Mouse (Mus musculus) MEL (cell line): ENCODE results near the gene Akr1b7. TPM values are rescaled to one million over a fixed set of nuclear protein-coding genes. Genes with fewer than 3 reads are reported as not detected.

ENCODE experiments used
- DNase-seq: peaks from one replicate; pipeline ENCODE4 v3.0.0; 2011; ENCODE audit warnings: low read depth, low spot score
- H3K27ac ChIP-seq: 2 replicates; pipeline ENCODE4 v1.5.1; 2012; ENCODE audit warnings: low read depth, mild to moderate bottlenecking, control low read depth, low read length, moderate library complexity; ENCODE audit not compliant: control insufficient read depth
- H3K27me3 ChIP-seq, 2 experiments: fragments of 150-350 bp in 1 of 2; sonication (generic) in 1 of 2; 2 replicates each; pipeline ENCODE4 v1.6.1; 2012; ENCODE audit warnings: low read length in 2 of 2, mild to moderate bottlenecking in 2 of 2, improper control_type of control experiment in 1 of 2, moderate library complexity in 1 of 2; ENCODE audit not compliant: insufficient read depth in 2 of 2, control insufficient read depth in 1 of 2
- H3K36me3 ChIP-seq, 2 experiments: 2 replicates each; pipeline ENCODE4 v1.6.1; 2012 to 2014; ENCODE audit warnings: low read length in 2 of 2, improper control_type of control experiment in 1 of 2, inconsistent platforms in 1 of 2, mild to moderate bottlenecking in 1 of 2; ENCODE audit not compliant: insufficient read depth in 2 of 2, control insufficient read depth in 1 of 2
- H3K4me1 ChIP-seq, 2 experiments: fragments of 150-350 bp in 1 of 2; sonication (generic) in 1 of 2; 2 replicates each; pipeline ENCODE4 v1.6.1; 2012; ENCODE audit warnings: low read length in 2 of 2, improper control_type of control experiment in 1 of 2, mild to moderate bottlenecking in 1 of 2; ENCODE audit not compliant: insufficient read depth in 2 of 2, control insufficient read depth in 1 of 2
- H3K4me3 ChIP-seq, 2 experiments: fragments of 150-350 bp in 1 of 2; sonication (generic) in 1 of 2; 2 replicates each; pipeline ENCODE4 v1.5.1; 2012; ENCODE audit warnings: low read depth in 2 of 2, low read length in 2 of 2, mild to moderate bottlenecking in 2 of 2, moderate library complexity in 2 of 2, control low read depth in 1 of 2, improper control_type of control experiment in 1 of 2; ENCODE audit not compliant: control insufficient read depth in 1 of 2, insufficient read depth in 1 of 2
- H3K79me2 ChIP-seq: 2 replicates; pipeline ENCODE4 v1.6.1; 2012; ENCODE audit warnings: mild to moderate bottlenecking, low read length, moderate library complexity; ENCODE audit not compliant: control insufficient read depth, poor library complexity, insufficient read depth
- H3K9ac ChIP-seq: 2 replicates; pipeline ENCODE4 v1.6.1; 2012; ENCODE audit warnings: low read depth, mild to moderate bottlenecking, control low read depth, low read length, moderate library complexity; ENCODE audit not compliant: control insufficient read depth, poor library complexity, severe bottlenecking
- H3K9me3 ChIP-seq: fragments of 150-350 bp; sonication (generic); replicated peaks from 2 replicates; pipeline ENCODE4 v1.6.1; 2012; ENCODE audit warnings: mild to moderate bottlenecking, low read length, improper control_type of control experiment, moderate library complexity; ENCODE audit not compliant: insufficient read depth
- CHD1 ChIP-seq: IDR thresholded peaks from 2 replicates; pipeline ENCODE4 v1.6.1; 2012; ENCODE audit warnings: low read depth, mild to moderate bottlenecking, inconsistent platforms, low read length, improper control_type of control experiment
- CHD2 ChIP-seq: IDR thresholded peaks from 2 replicates; pipeline ENCODE4 v1.6.1; 2011; ENCODE audit warnings: low read length, improper control_type of control experiment
- E2F4 ChIP-seq: IDR thresholded peaks from 2 replicates; pipeline ENCODE4 v1.6.1; 2011; ENCODE audit warnings: low read depth, low read length, improper control_type of control experiment, borderline replicate concordance
- ELF1 ChIP-seq: IDR thresholded peaks from 2 replicates; pipeline ENCODE4 v1.6.1; 2014; ENCODE audit warnings: low read depth, mild to moderate bottlenecking, inconsistent platforms, low read length, improper control_type of control experiment, moderate library complexity
- EP300 ChIP-seq, 2 experiments: IDR thresholded peaks; 2 replicates each; pipeline ENCODE4 v1.6.1; 2011; ENCODE audit warnings: improper control_type of control experiment in 2 of 2, low read length in 2 of 2, low read depth in 1 of 2, mild to moderate bottlenecking in 1 of 2
- ETS1 ChIP-seq: IDR thresholded peaks from 2 replicates; pipeline ENCODE4 v1.6.1; 2012; ENCODE audit warnings: low read depth, mild to moderate bottlenecking, inconsistent platforms, low read length, improper control_type of control experiment, moderate library complexity
- GATA1 ChIP-seq: IDR thresholded peaks from 2 replicates; pipeline ENCODE4 v1.6.1; 2011; ENCODE audit warnings: low read depth, low read length, improper control_type of control experiment
- HCFC1 ChIP-seq: IDR thresholded peaks from 2 replicates; pipeline ENCODE4 v1.6.1; 2012; ENCODE audit warnings: low read depth, mild to moderate bottlenecking, inconsistent platforms, low read length, improper control_type of control experiment, moderate library complexity
- JUND ChIP-seq: IDR thresholded peaks from 2 replicates; pipeline ENCODE4 v1.6.1; 2011; ENCODE audit warnings: low read depth, mild to moderate bottlenecking, improper control_type of control experiment, low read length
- KAT2A ChIP-seq: conservative IDR thresholded peaks from 2 replicates; pipeline ENCODE4 v1.6.1; 2012; ENCODE audit warnings: low read depth, low read length, improper control_type of control experiment, inconsistent platforms
- MAX ChIP-seq: IDR thresholded peaks from 2 replicates; pipeline ENCODE4 v1.6.1; 2011; ENCODE audit warnings: low read length, improper control_type of control experiment
- MAZ ChIP-seq: IDR thresholded peaks from 2 replicates; pipeline ENCODE4 v1.6.1; 2012; ENCODE audit warnings: low read depth, mild to moderate bottlenecking, inconsistent platforms, low read length, improper control_type of control experiment
- MEF2A ChIP-seq: IDR thresholded peaks from 2 replicates; pipeline ENCODE4 v1.6.1; 2014; ENCODE audit warnings: low read depth, mild to moderate bottlenecking, inconsistent platforms, low read length, improper control_type of control experiment; ENCODE audit not compliant: poor library complexity, insufficient replicate concordance, severe bottlenecking; ENCODE audit errors: extremely low read depth
- MXI1 ChIP-seq: IDR thresholded peaks from 2 replicates; pipeline ENCODE4 v1.6.1; 2011; ENCODE audit warnings: mild to moderate bottlenecking, low read depth, low read length, improper control_type of control experiment
- NELFE ChIP-seq: IDR thresholded peaks from 2 replicates; pipeline ENCODE4 v1.6.1; 2011; ENCODE audit warnings: low read depth, low read length, improper control_type of control experiment
- POLR2A ChIP-seq, 2 experiments: IDR thresholded peaks; 2 replicates each; pipeline ENCODE4 v1.6.1; 2011 to 2012; ENCODE audit warnings: low read length in 2 of 2, mild to moderate bottlenecking in 2 of 2, control low read depth in 1 of 2, improper control_type of control experiment in 1 of 2, low read depth in 1 of 2, moderate library complexity in 1 of 2; ENCODE audit not compliant: control insufficient read depth in 1 of 2, insufficient read depth in 1 of 2, poor library complexity in 1 of 2
- POLR2AphosphoS5 ChIP-seq: IDR thresholded peaks from 2 replicates; pipeline ENCODE4 v1.6.1; 2012; ENCODE audit warnings: low read depth, borderline replicate concordance, mild to moderate bottlenecking, inconsistent platforms, low read length, moderate library complexity, mixed read lengths
- RAD21 ChIP-seq: IDR thresholded peaks from 2 replicates; pipeline ENCODE4 v1.6.1; 2011; ENCODE audit warnings: mild to moderate bottlenecking, low read depth, low read length, improper control_type of control experiment
- SIN3A ChIP-seq: IDR thresholded peaks from 2 replicates; pipeline ENCODE4 v1.6.1; 2012; ENCODE audit warnings: low read length, improper control_type of control experiment, inconsistent platforms
- SMC3 ChIP-seq: IDR thresholded peaks from 2 replicates; pipeline ENCODE4 v1.6.1; 2011; ENCODE audit warnings: low read depth, low read length, improper control_type of control experiment
- TAL1 ChIP-seq: IDR thresholded peaks from 2 replicates; pipeline ENCODE4 v1.6.1; 2012; ENCODE audit warnings: mild to moderate bottlenecking, inconsistent platforms, low read length, moderate library complexity, mixed read lengths
- polyA plus RNA-seq, 2 experiments: library from polyadenylated mRNA; stranded (reverse) in 1 of 2; unstranded in 1 of 2; fragments of >175 nt in 1 of 2; fragments of >200 nt in 1 of 2; gene quantifications; 2 replicates each; pipeline versions ENCODE4 v1.2.1 to v1.2.4; 2012; ENCODE audit warnings: low replicate concordance in 2 of 2, low read depth in 1 of 2; ENCODE audit not compliant: insufficient read length in 2 of 2, insufficient read depth in 1 of 2, missing spikeins in 1 of 2
- total RNA-seq: library from RNA; depleted of rRNA; stranded (reverse); fragments of 300-350 nt; gene quantifications from 2 replicates; pipeline ENCODE4 v1.2.3, GENCODE M21; 2012

Akr1b7 gene
- total and polyA plus RNA-seq, 3 experiments = not detected

GRCm38 (mm10) chr6:34388420-34389156, 23.5 kb upstream of the Akr1b7 start:
- Histone ChIP-seq H3K27ac (no peak overlapping the region), H3K4me3 (no peak overlapping the region), H3K79me2 (no peaks in the 10 kb centered on the region), H3K9ac (no peak overlapping the region), H3K4me1 (no peaks in the 10 kb centered on the region), H3K36me3 (no peaks in the 10 kb centered on the region; a peak in 1 of 4 replicates), H3K9me3 (no peaks in the 10 kb centered on the region), H3K27me3 (no peaks in the 10 kb centered on the region)
- no peak for DNase-seq
- TF ChIP-seq CHD2 = no peak
- no peak for TF ChIP-seq POLR2AphosphoS5
- TF ChIP-seq ELF1 = no peak
- no peak for TF ChIP-seq MAX
- TF ChIP-seq MEF2A = no peak
- TF ChIP-seq GATA1 = no peak
- no peak for TF ChIP-seq MAZ
- no peak for TF ChIP-seq MXI1
- TF ChIP-seq SMC3 = no peak
- TF ChIP-seq TAL1 = no peak
- no peak for TF ChIP-seq RAD21
- TF ChIP-seq KAT2A = no peak
- TF ChIP-seq NELFE = no peak
- no peak for TF ChIP-seq JUND
- no peak for TF ChIP-seq E2F4

GRCm38 (mm10) chr6:34395897-34396296, 16.2 kb upstream of the Akr1b7 start:
- Histone ChIP-seq H3K79me2 (no peaks in the 10 kb centered on the region), H3K27ac (no peak overlapping the region), H3K4me1 (0 out of 4 replicates have a peak, but pooled peaks cover 0 to 4% of the 10 kb centered on the region in 2 experiments), H3K4me3 (no peak overlapping the region), H3K27me3 (no peaks in the 10 kb centered on the region)
- TF ChIP-seq SIN3A = no peak
- no peak for TF ChIP-seq KAT2A
- TF ChIP-seq RAD21 = no peak
- no peak for TF ChIP-seq EP300 (IDR thresholded peaks at IDR 0.05; ENCODE audit: low read depth in 1 of 2, low read length in 2 of 2)
- no peak for TF ChIP-seq CHD1
- TF ChIP-seq POLR2A (IDR thresholded peaks at IDR 0.05; ENCODE audit: control insufficient read depth in 1 of 2, insufficient read depth in 1 of 2, low read depth in 1 of 2, low read length in 2 of 2, poor library complexity in 1 of 2) = no peak
- TF ChIP-seq MXI1 = no peak
- TF ChIP-seq ETS1 = no peak
- TF ChIP-seq POLR2AphosphoS5 = no peak
- no peak for TF ChIP-seq HCFC1
- TF ChIP-seq TAL1 = no peak
- TF ChIP-seq GATA1 = no peak
- no peak for TF ChIP-seq NELFE
- TF ChIP-seq, all 39 proteins: peak for 0
- DNase-seq = no peak
- Histone ChIP-seq H3K9me3 (no peaks in the 10 kb centered on the region), H3K9ac (no peak overlapping the region), H3K36me3 (no peaks in the 10 kb centered on the region; a peak in 1 of 4 replicates)
